15 mouse cellular contexts compared by ENCODE assay signal in genomic region chr11:108809626-108810025, GRCm38 (mm10).
"Had no signal": no experiment of that assay in that cellular context is flagged by ENCODE, and none has a peak within 500 bp of the region (broad histone marks: within the 10 kb centered on the region; RNA-seq: fewer than 3 reads in every experiment).

No protein-coding gene starts in this region.

- H3K4me2 ChIP-seq: neural tube, embryonic 13.5 days; neural tube, embryonic 15.5 days; stomach, embryonic 15.5 days had no signal

- DNase-seq: retina, postnatal 1 day; right cerebral cortex, adult 18-20 months; right cerebral cortex, postnatal 14 days; right cerebral cortex, postnatal 25 days; right cerebral cortex, postnatal 4 days; spleen, adult 18-20 months; thymus, adult 18-20 months; thymus, adult 2 months; thymus, postnatal 14 days; thymus, postnatal 25 days; thymus, postnatal 36 days; thymus, postnatal 4 days had no signal

- H3K4me3 ChIP-seq: neural tube, embryonic 13.5 days; neural tube, embryonic 15.5 days; stomach, embryonic 15.5 days had no signal

- H3K27me3 ChIP-seq: neural tube, embryonic 13.5 days; neural tube, embryonic 15.5 days; stomach, embryonic 15.5 days had no signal

- H3K36me3 ChIP-seq: neural tube, embryonic 13.5 days; neural tube, embryonic 15.5 days; stomach, embryonic 15.5 days had no signal
